Mouse (Mus musculus) brain, embryonic 14.5 days (tissue): ENCODE data around the gene Frmd4b.

ENCODE experiments used
- CTCF ChIP-seq: fragments of 200-500 bp; IDR thresholded peaks from 2 replicates; pipeline ENCODE4 v1.5.1; 2012; ENCODE audit warnings: inconsistent platforms, mild to moderate bottlenecking, moderate library complexity, borderline replicate concordance; ENCODE audit not compliant: insufficient read depth, insufficient read length; ENCODE audit errors: extremely low read depth
- POLR2A ChIP-seq: fragments of 200-500 bp; IDR thresholded peaks from 2 replicates; pipeline ENCODE4 v1.6.1; 2012; ENCODE audit warnings: mild to moderate bottlenecking, inconsistent platforms, borderline replicate concordance; ENCODE audit not compliant: poor library complexity, insufficient read depth, insufficient read length, severe bottlenecking; ENCODE audit errors: extremely low read depth

- TF ChIP-seq CTCF (no peak), POLR2A (no peak)
These were observed 112.7 kb downstream of the Frmd4b start for GRCm38 (mm10) chr6:97504673-97505072.
